Mouse (Mus musculus) right cerebral cortex, postnatal 14 days (tissue): ENCODE results near the gene Klhl26.

Experiments used
- DNase-seq: peaks from one replicate; pipeline ENCODE4 v3.0.0; 2022

The Klhl26 gene

GRCm38 (mm10) chr8:70500386-70501301, 23.9 kb upstream of the Klhl26 start:
- DNase-seq = no peak

- no peak for DNase-seq
Measured at GRCm38 (mm10) chr8:70495771-70496062, 18.9 kb upstream of the Klhl26 start.

- no peak for DNase-seq
Measured at GRCm38 (mm10) chr8:70495001-70495770, 18.4 kb upstream of the Klhl26 start.

GRCm38 (mm10) chr8:70494416-70494945, 17.7 kb upstream of the Klhl26 start:
- DNase-seq = no peak

- no peak for DNase-seq
Measured at GRCm38 (mm10) chr8:70493692-70494415, 17.1 kb upstream of the Klhl26 start.

- no peak for DNase-seq
Measured at GRCm38 (mm10) chr8:70492664-70493640, 16.2 kb upstream of the Klhl26 start, which contains the start of gene Crlf1. Crlf1 (plus strand) TSS chr8:70493158.

- no peak for DNase-seq
Measured at GRCm38 (mm10) chr8:70490880-70491495, 14.2 kb upstream of the Klhl26 start.

- no peak for DNase-seq
Measured at GRCm38 (mm10) chr8:70490061-70490879, 13.5 kb upstream of the Klhl26 start.

- DNase-seq = no peak
Measured at GRCm38 (mm10) chr8:70489576-70489975, 12.8 kb upstream of the Klhl26 start.

GRCm38 (mm10) chr8:70488931-70489470, 12.2 kb upstream of the Klhl26 start:
- no peak for DNase-seq

GRCm38 (mm10) chr8:70487993-70488796, 11.4 kb upstream of the Klhl26 start:
- no peak for DNase-seq

- peak; percentile 66 for DNase-seq
Measured at GRCm38 (mm10) chr8:70486941-70487520, 10.3 kb upstream of the Klhl26 start, which contains the start of gene Tmem59l. Tmem59l (minus strand) TSS chr8:70487358.

GRCm38 (mm10) chr8:70486191-70486681, 9.5 kb upstream of the Klhl26 start:
- no peak for DNase-seq

- DNase-seq = no peak
Measured at GRCm38 (mm10) chr8:70482943-70483342, 6.2 kb upstream of the Klhl26 start.

- no peak for DNase-seq
Measured at GRCm38 (mm10) chr8:70481908-70482307, 5.1 kb upstream of the Klhl26 start.

- no peak for DNase-seq
Measured at GRCm38 (mm10) chr8:70477269-70477982, 658 bp upstream of the Klhl26 start.

- DNase-seq = no peak
Measured at GRCm38 (mm10) chr8:70471856-70472255, 4.9 kb downstream of the Klhl26 start.

GRCm38 (mm10) chr8:70469938-70470337, 6.8 kb downstream of the Klhl26 start:
- DNase-seq = no peak
